Comparison of ENCODE assay signal across 9 mouse cellular contexts in genomic region chr16:84776089-84776784, GRCm38 (mm10). TPM values are rescaled to one million over a fixed set of nuclear protein-coding genes. Genes with fewer than 3 reads are reported as not detected.
A peak's percentile ranks its signal among the peaks of the same experiment; 100 is the strongest.
DNase-seq lines count a peak whose midpoint lies in the region; ATAC-seq and TF ChIP-seq lines count a peak whose summit lies in the region.
"Had no signal": no experiment of that assay in that cellular context is flagged by ENCODE, and none has a peak within 500 bp of the region (broad histone marks: within the 10 kb centered on the region; RNA-seq: fewer than 3 reads in every experiment).

No protein-coding gene starts in this region.

- no peak overlapping the region for H3K9ac ChIP-seq in kidney, embryonic 16.5 days (replicated peaks; ENCODE audit: low read length)
- H3K9ac ChIP-seq in ES-E14 (ENCODE audit: insufficient read depth, low read depth, low read length, poor library complexity, severe bottlenecking) = peak overlapping the region; percentile 45; the same call in 1 of the 2 replicates
- H3K9ac ChIP-seq in forebrain, embryonic 15.5 days (replicated peaks) = no peak overlapping the region
- no peak overlapping the region for H3K9ac ChIP-seq in midbrain, embryonic 14.5 days (replicated peaks; ENCODE audit: low read length)

- TF ChIP-seq POLR2A in kidney, adult 2 months (IDR thresholded peaks at IDR 0.05; ENCODE audit: low read depth, low read length) = no peak

- no peak overlapping the region for H3K4me3 ChIP-seq in kidney, adult 2 months (ENCODE audit: insufficient read depth, low read depth, low read length)
- no peak overlapping the region for H3K4me3 ChIP-seq in kidney, embryonic 16.5 days (ENCODE audit: low read length)
- H3K4me3 ChIP-seq in ES-E14 (ENCODE audit: insufficient read depth in 1 of 2, low read depth in 1 of 2, low read length in 2 of 2, poor library complexity in 1 of 2, severe bottlenecking in 1 of 2) = peak overlapping the region; percentile 68 to 84
- H3K4me3 ChIP-seq in forebrain, embryonic 15.5 days = peak overlapping the region; percentile 71
- peak overlapping the region; percentile 71 for H3K4me3 ChIP-seq in midbrain, embryonic 14.5 days (replicated peaks; ENCODE audit: low read depth, low read length)

- H3K4me2 ChIP-seq in kidney, embryonic 16.5 days (replicated peaks; ENCODE audit: low read depth, low read length) = no peak overlapping the region
- H3K4me2 ChIP-seq in forebrain, embryonic 15.5 days (replicated peaks) = peak overlapping the region; percentile 99
- H3K4me2 ChIP-seq in midbrain, embryonic 14.5 days (ENCODE audit: low read length) = peak overlapping the region; percentile 95

- no peaks in the 10 kb centered on the region for H3K27me3 ChIP-seq in kidney, adult 2 months (replicated peaks; ENCODE audit: control insufficient read depth, insufficient read depth, low read length)
- peaks cover 11% of the 10 kb centered on the region for H3K27me3 ChIP-seq in kidney, embryonic 16.5 days (ENCODE audit: insufficient read depth, low read length)
- no peaks in the 10 kb centered on the region for H3K27me3 ChIP-seq in forebrain, embryonic 15.5 days
- no peaks in the 10 kb centered on the region for H3K27me3 ChIP-seq in midbrain, embryonic 14.5 days (ENCODE audit: control insufficient read depth, insufficient read depth, low read length)

- H3K36me3 ChIP-seq in kidney, adult 2 months (ENCODE audit: control insufficient read depth, insufficient read depth, low read length) = no peaks in the 10 kb centered on the region
- no peaks in the 10 kb centered on the region for H3K36me3 ChIP-seq in kidney, embryonic 16.5 days (ENCODE audit: insufficient read depth, low read length)
- H3K36me3 ChIP-seq in ES-E14 (ENCODE audit: control insufficient read depth, insufficient read depth, low read length, poor library complexity, severe bottlenecking) = no peaks in the 10 kb centered on the region
- no peaks in the 10 kb centered on the region for H3K36me3 ChIP-seq in forebrain, embryonic 15.5 days
- H3K36me3 ChIP-seq in midbrain, embryonic 14.5 days (ENCODE audit: control insufficient read depth, insufficient read depth, low read length) = peaks cover 6% of the 10 kb centered on the region; the same call in 1 of the 2 replicates
- H3K36me3 ChIP-seq: heart, embryonic 10.5 days had no signal

- DNase-seq in kidney, adult 2 months = peak; percentile 12
- DNase-seq in ES-E14 (ENCODE audit: low read depth, low spot score) = no peak
- peak; percentile 18 for DNase-seq in midbrain, embryonic 14.5 days
- no peak for DNase-seq in urinary bladder, postnatal 10 days (ENCODE audit: low spot score)
- no peak for DNase-seq in testis, postnatal 14 days (ENCODE audit: low spot score)
- DNase-seq in heart, adult 9 months (ENCODE audit: low spot score in 2 of 2) = no peak

- no peaks in the 10 kb centered on the region for H3K4me1 ChIP-seq in kidney, adult 2 months (ENCODE audit: control insufficient read depth, insufficient read depth, low read length)
- H3K4me1 ChIP-seq in kidney, embryonic 16.5 days (ENCODE audit: insufficient read depth, low read length) = peaks cover 9% of the 10 kb centered on the region
- H3K4me1 ChIP-seq in ES-E14 (ENCODE audit: control insufficient read depth in 2 of 2, insufficient read depth in 2 of 2, low read length in 2 of 2, poor library complexity in 1 of 2) = peaks cover 0 to 6% of the 10 kb centered on the region in 2 experiments; a peak in 3 of 4 replicates
- H3K4me1 ChIP-seq in forebrain, embryonic 15.5 days = peaks cover 23% of the 10 kb centered on the region
- no peaks in the 10 kb centered on the region; the same call in 1 of the 2 replicates for H3K4me1 ChIP-seq in midbrain, embryonic 14.5 days (ENCODE audit: control insufficient read depth, insufficient read depth, low read length)

- WGBS in kidney, adult 2 months = 54% methylated on average over 7 of the region's 7 CpGs
- 52% methylated on average over 7 of the region's 7 CpGs for WGBS in kidney, embryonic 16.5 days
- 41% methylated on average over 7 of the region's 7 CpGs for WGBS in forebrain, embryonic 15.5 days
- 38% methylated on average over 7 of the region's 7 CpGs for WGBS in midbrain, embryonic 14.5 days

- peaks cover 2% of the 10 kb centered on the region; the same call in 1 of the 2 replicates for H3K9me3 ChIP-seq in kidney, embryonic 16.5 days (ENCODE audit: low read length)
- no peaks in the 10 kb centered on the region for H3K9me3 ChIP-seq in ES-E14 (ENCODE audit: control insufficient read depth, insufficient read depth, low read depth, low read length)
- no peaks in the 10 kb centered on the region for H3K9me3 ChIP-seq in forebrain, embryonic 15.5 days
- H3K9me3 ChIP-seq in midbrain, embryonic 14.5 days (ENCODE audit: control insufficient read depth, low read length) = no peaks in the 10 kb centered on the region
- H3K9me3 ChIP-seq: heart, embryonic 10.5 days had no signal

- no peak for ATAC-seq in kidney, embryonic 16.5 days (ENCODE audit: low FRiP score, low TSS enrichment)
- ATAC-seq in forebrain, embryonic 15.5 days (replicated peaks) = no peak
- ATAC-seq in midbrain, embryonic 14.5 days (ENCODE audit: low FRiP score, low TSS enrichment) = no peak

- in situ Hi-C loops in ES-E14 (cut with MboI; ENCODE audit: low sequenced_read_pairs in 2 of 2, unreplicated experiment in 2 of 2) = no loop called here

- TF ChIP-seq CTCF in kidney, adult 2 months (conservative IDR thresholded peaks at IDR 0.05; ENCODE audit: insufficient read depth, insufficient read length, low read depth, low read length) = peak; percentile 43

- no peak overlapping the region for H3K27ac ChIP-seq in kidney, adult 2 months (ENCODE audit: insufficient read depth, low read depth, low read length)
- H3K27ac ChIP-seq in kidney, embryonic 16.5 days (ENCODE audit: low read length) = no peak overlapping the region
- H3K27ac ChIP-seq in ES-E14 (ENCODE audit: insufficient read depth, low read depth, low read length, poor library complexity, severe bottlenecking) = peak overlapping the region; percentile 29; the same call in 1 of the 2 replicates
- H3K27ac ChIP-seq in forebrain, embryonic 15.5 days (replicated peaks) = no peak overlapping the region
- no peak overlapping the region for H3K27ac ChIP-seq in midbrain, embryonic 14.5 days (replicated peaks; ENCODE audit: low read depth, low read length)
- H3K27ac ChIP-seq: heart, embryonic 10.5 days had no signal

TF ChIP-seq in ES-E14, 5 proteins besides CTCF, POLR2A, EP300 and RAD21:
- TF ChIP-seq HCFC1 (IDR thresholded peaks at IDR 0.05; ENCODE audit: borderline replicate concordance, insufficient read depth, low read length) (no peak), ZNF384 (IDR thresholded peaks at IDR 0.05; ENCODE audit: low read depth, low read length) (no peak), ZC3H11A (IDR thresholded peaks at IDR 0.05; ENCODE audit: borderline replicate concordance, low read depth, low read length) (no peak), MAFK (IDR thresholded peaks at IDR 0.05; ENCODE audit: insufficient read depth, low read depth, low read length) (no peak), CHD2 (IDR thresholded peaks at IDR 0.05; ENCODE audit: low read depth, low read length) (no peak)

RNA-seq across cellular contexts. Expression of gene Jam2, which starts 2.3 kb away (rescaled TPM):
- polyA plus RNA-seq in kidney, adult 2 months (2012; rRNA removed) = 5.0 and 6.1 TPM in 2 replicates
- 4.5 and 5.2 TPM in 2 replicates for polyA plus RNA-seq in kidney, embryonic 16.5 days (2015; fragmentation: Nextera tagmentation; extraction: Ambion mirVana)
- 225 and 328 TPM in 2 replicates for total RNA-seq in ES-E14 (2012; rRNA removed)
- polyA plus RNA-seq in forebrain, embryonic 15.5 days (2015; fragmentation: Nextera tagmentation; extraction: Ambion mirVana) = 16.7 and 18.4 TPM in 2 replicates
- 25.4 and 37.7 TPM in 2 replicates for polyA plus RNA-seq in midbrain, embryonic 14.5 days (2014; fragmentation: Nextera tagmentation; extraction: Ambion mirVana)

RNA-seq across cellular contexts. Expression of gene Mrpl39, which starts 40.7 kb away (rescaled TPM):
- polyA plus RNA-seq in kidney, adult 2 months (2012; rRNA removed) = 26.6 and 34.1 TPM in 2 replicates
- 50.7 and 54.1 TPM in 2 replicates for polyA plus RNA-seq in kidney, embryonic 16.5 days (2015; fragmentation: Nextera tagmentation; extraction: Ambion mirVana)
- 56.4 and 66.3 TPM in 2 replicates for total RNA-seq in ES-E14 (2012; rRNA removed)
- 34.4 and 35.4 TPM in 2 replicates for polyA plus RNA-seq in forebrain, embryonic 15.5 days (2015; fragmentation: Nextera tagmentation; extraction: Ambion mirVana)
- 34.4 and 43.1 TPM in 2 replicates for polyA plus RNA-seq in midbrain, embryonic 14.5 days (2014; fragmentation: Nextera tagmentation; extraction: Ambion mirVana)

RNA-seq across cellular contexts. Expression of gene Gabpa, which starts 58.5 kb away (rescaled TPM):
- 9.0 and 11.0 TPM in 2 replicates for polyA plus RNA-seq in kidney, adult 2 months (2012; rRNA removed)
- polyA plus RNA-seq in kidney, embryonic 16.5 days (2015; fragmentation: Nextera tagmentation; extraction: Ambion mirVana) = 39.1 and 39.3 TPM in 2 replicates
- total RNA-seq in ES-E14 (2012; rRNA removed) = 92.3 and 95.5 TPM in 2 replicates
- polyA plus RNA-seq in forebrain, embryonic 15.5 days (2015; fragmentation: Nextera tagmentation; extraction: Ambion mirVana) = 26.4 and 26.9 TPM in 2 replicates
- polyA plus RNA-seq in midbrain, embryonic 14.5 days (2014; fragmentation: Nextera tagmentation; extraction: Ambion mirVana) = 18.4 and 24.9 TPM in 2 replicates

RNA-seq across cellular contexts. Expression of gene Atp5j, which starts 59.2 kb away (rescaled TPM):
- 345 and 434 TPM in 2 replicates for polyA plus RNA-seq in kidney, adult 2 months (2012; rRNA removed)
- 992 and 993 TPM in 2 replicates for polyA plus RNA-seq in kidney, embryonic 16.5 days (2015; fragmentation: Nextera tagmentation; extraction: Ambion mirVana)
- total RNA-seq in ES-E14 (2012; rRNA removed) = 85.7 and 149 TPM in 2 replicates
- polyA plus RNA-seq in forebrain, embryonic 15.5 days (2015; fragmentation: Nextera tagmentation; extraction: Ambion mirVana) = 748 and 755 TPM in 2 replicates
- 769 and 923 TPM in 2 replicates for polyA plus RNA-seq in midbrain, embryonic 14.5 days (2014; fragmentation: Nextera tagmentation; extraction: Ambion mirVana)

Comparison
In these comparisons a context has a peak if more than half of its experiments do, and no peak if none do; other contexts are left out.
1. DNase-seq: peak in kidney, adult 2 months (single experiment) and midbrain, embryonic 14.5 days (single experiment); none in ES-E14 (single experiment), urinary bladder, postnatal 10 days (single experiment), testis, postnatal 14 days (single experiment) and heart, adult 9 months (0 of 2).
2. H3K4me3 ChIP-seq: peak in ES-E14 (2 of 2), forebrain, embryonic 15.5 days (single experiment) and midbrain, embryonic 14.5 days (single experiment); none in kidney, adult 2 months (single experiment) and kidney, embryonic 16.5 days (single experiment).